In genomic region chr7:62306896-62307614, GRCm38 (mm10) we compare ENCODE assay signal across 11 mouse cellular contexts. TPM values are rescaled to one million over a fixed set of nuclear protein-coding genes. Genes with fewer than 3 reads are reported as not detected.
DNase-seq lines count a peak whose midpoint lies in the region; ATAC-seq lines count a peak whose summit lies in the region.
"Had no signal": no experiment of that assay in that cellular context is flagged by ENCODE, and none has a peak within 500 bp of the region (broad histone marks: within the 10 kb centered on the region; RNA-seq: fewer than 3 reads in every experiment).

No protein-coding gene starts in this region.

- no peaks in the 10 kb centered on the region for H3K4me1 ChIP-seq in forebrain, embryonic 15.5 days
- peaks cover 25% of the 10 kb centered on the region for H3K4me1 ChIP-seq in midbrain, embryonic 10.5 days

- H3K9me3 ChIP-seq in forebrain, embryonic 15.5 days, result no peaks in the 10 kb centered on the region
- peaks cover 9% of the 10 kb centered on the region; the same call in 1 of the 2 replicates for H3K9me3 ChIP-seq in midbrain, embryonic 10.5 days (replicated peaks)

- no peak overlapping the region for H3K4me3 ChIP-seq in forebrain, embryonic 15.5 days
- H3K4me3 ChIP-seq in midbrain, embryonic 10.5 days, result no peak overlapping the region

- intact Hi-C loops in left cerebral cortex, postnatal 36 days (cut with DNase I), result no loop called here

- H3K27ac ChIP-seq in forebrain, embryonic 15.5 days (replicated peaks), result peak overlapping the region; percentile 52
- peak overlapping the region; percentile 61; the same call in 1 of the 2 replicates for H3K27ac ChIP-seq in midbrain, embryonic 10.5 days (replicated peaks)

- peak; percentile 82 for ATAC-seq in forebrain, embryonic 15.5 days (replicated peaks)
- ATAC-seq: inflammation-experienced regulatory T-cells, adult 6 months had no signal

- peak; percentile 34 to 41 for DNase-seq in right cerebral cortex, postnatal 10 days (ENCODE audit: low spot score in 2 of 2)
- DNase-seq in right cerebral cortex, adult 18-20 months, result no peak
- no peak for DNase-seq in midbrain, embryonic 10.5 days (ENCODE audit: low spot score)
- DNase-seq in telencephalon, adult 2 months (ENCODE audit: low read depth, low spot score), result peak; percentile 1
- no peak for DNase-seq in left cerebral cortex, postnatal 36 days (ENCODE audit: low spot score in 2 of 2)
- no peak for DNase-seq in adrenal gland, postnatal 25 days
- DNase-seq: gastrocnemius, postnatal 10 days; kidney, postnatal 14 days had no signal

- H3K27me3 ChIP-seq in forebrain, embryonic 15.5 days, result no peaks in the 10 kb centered on the region
- no peaks in the 10 kb centered on the region for H3K27me3 ChIP-seq in midbrain, embryonic 10.5 days (ENCODE audit: low read depth, poor library complexity, severe bottlenecking)

- 29% methylated on average over 6 of the region's 6 CpGs for whole genome bisulfite sequencing in forebrain, embryonic 15.5 days
- 43% methylated on average over 6 of the region's 6 CpGs for WGBS in midbrain, embryonic 10.5 days

- H3K9ac ChIP-seq in forebrain, embryonic 15.5 days (replicated peaks), result no peak overlapping the region

- H3K36me3 ChIP-seq in forebrain, embryonic 15.5 days, result no peaks in the 10 kb centered on the region
- no peaks in the 10 kb centered on the region for H3K36me3 ChIP-seq in midbrain, embryonic 10.5 days

- H3K4me2 ChIP-seq in forebrain, embryonic 15.5 days (replicated peaks), result no peak overlapping the region

RNA-seq across cellular contexts. Expression of gene Ndn, which starts 39.3 kb away (rescaled TPM):
- polyA plus RNA-seq in forebrain, embryonic 15.5 days (2015; fragmentation: Nextera tagmentation; extraction: Ambion mirVana), result 414 and 487 TPM in 2 replicates
- 114 and 162 TPM in 2 replicates for polyA plus RNA-seq in midbrain, embryonic 10.5 days (2016; fragmentation: Nextera tagmentation; extraction: Ambion mirVana)
- total RNA-seq in left cerebral cortex, postnatal 36 days (2021), result 100 to 1,000 TPM; 120 to 126 TPM
- total RNA-seq in adrenal gland, postnatal 25 days (2021), result 64.2 and 76.2 TPM in 2 replicates
- total RNA-seq: megakaryocyte, adult 5-6 weeks had no signal
- polyA plus RNA-seq: inflammation-experienced regulatory T-cells, adult 6 months had no signal

Comparison
In these comparisons a context has a peak if more than half of its experiments do, and no peak if none do; other contexts are left out.
1. DNase-seq: peak in right cerebral cortex, postnatal 10 days (2 of 2) and telencephalon, adult 2 months (single experiment); none in right cerebral cortex, adult 18-20 months (single experiment), midbrain, embryonic 10.5 days (single experiment), left cerebral cortex, postnatal 36 days (0 of 2) and adrenal gland, postnatal 25 days (single experiment).